Mouse (Mus musculus): ENCODE measurements around the gene Pfdn4. TPM values are rescaled to one million over a fixed set of nuclear protein-coding genes. Genes with fewer than 3 reads are reported as not detected.

Gene Pfdn4
- total and polyA plus RNA-seq, 3 experiments, result 60.5 to 70.9 TPM; not detected in 1

- no peaks in the 10 kb centered on the region for H3K27me3 ChIP-seq (ENCODE audit: control insufficient read depth in 1 of 2, insufficient read depth in 2 of 2, low read length in 2 of 2)
These were observed 36.4 kb upstream of the Pfdn4 start for GRCm38 (mm10) chr2:170459805-170460204.

DNA sequence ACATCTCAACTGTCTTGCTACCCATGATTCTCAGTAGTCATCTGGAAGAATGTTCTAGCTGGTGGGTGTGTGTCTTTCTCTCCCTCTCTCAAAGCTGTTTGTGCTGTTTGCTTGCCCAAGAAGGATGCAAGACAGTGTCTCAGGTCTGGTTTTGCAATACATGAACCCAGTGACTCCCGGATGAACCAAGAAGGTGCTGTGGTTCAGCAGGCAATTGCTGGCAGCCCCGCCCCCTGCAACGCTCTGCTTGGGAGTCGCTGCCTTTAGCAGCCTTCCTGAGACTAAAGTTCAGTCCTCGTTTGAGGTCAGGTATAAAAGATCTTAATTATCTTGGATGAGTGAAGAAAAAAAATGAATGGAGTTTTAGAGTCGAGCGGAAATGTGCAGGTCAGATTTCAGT is 34.6 kb upstream of the Pfdn4 start:
- no peak for DNase-seq (ENCODE audit: low read depth, low spot score)
- H3K36me3 ChIP-seq (ENCODE audit: control insufficient read depth in 1 of 2, insufficient read depth in 2 of 2, low read length in 2 of 2), result no peaks in the 10 kb centered on the region
- TF ChIP-seq UBTF (IDR thresholded peaks at IDR 0.05; ENCODE audit: borderline replicate concordance, insufficient read depth, low read depth, low read length), result no peak
- no peak for TF ChIP-seq SIN3A (IDR thresholded peaks at IDR 0.05; ENCODE audit: low read length)
- no peak for TF ChIP-seq POLR2A (IDR thresholded peaks at IDR 0.05; ENCODE audit: control insufficient read depth in 1 of 2, insufficient read depth in 1 of 2, low read depth in 1 of 2, low read length in 2 of 2, poor library complexity in 1 of 2)
- TF ChIP-seq MAFK (IDR thresholded peaks at IDR 0.05; ENCODE audit: borderline replicate concordance, low read depth, low read length), result no peak
- no peak for TF ChIP-seq MYC (IDR thresholded peaks at IDR 0.05; ENCODE audit: low read depth, low read length)
- TF ChIP-seq POLR2AphosphoS5 (IDR thresholded peaks at IDR 0.05; ENCODE audit: borderline replicate concordance, low read depth, low read length), result no peak
- TF ChIP-seq JUND (IDR thresholded peaks at IDR 0.05; ENCODE audit: low read depth, low read length), result no peak
- no peak for TF ChIP-seq KAT2A (conservative IDR thresholded peaks at IDR 0.05; ENCODE audit: low read depth, low read length)
- TF ChIP-seq ZC3H11A (IDR thresholded peaks at IDR 0.05; ENCODE audit: low read depth, low read length), result no peak
- TF ChIP-seq CHD2 (IDR thresholded peaks at IDR 0.05; ENCODE audit: low read length), result no peak
- no peak for TF ChIP-seq BHLHE40 (IDR thresholded peaks at IDR 0.05; ENCODE audit: borderline replicate concordance, low read depth, low read length)
- no peak for TF ChIP-seq ZNF384 (IDR thresholded peaks at IDR 0.05; ENCODE audit: low read depth, low read length)
- no peak for TF ChIP-seq ELF1 (IDR thresholded peaks at IDR 0.05; ENCODE audit: low read depth, low read length)
- no peak for TF ChIP-seq TBP (IDR thresholded peaks at IDR 0.05; ENCODE audit: low read depth, low read length)
- H3K4me3 ChIP-seq (ENCODE audit: control insufficient read depth in 1 of 2, insufficient read depth in 1 of 2, low read depth in 2 of 2, low read length in 2 of 2), result no peak overlapping the region
- H3K27ac ChIP-seq (ENCODE audit: control insufficient read depth, low read depth, low read length), result no peak overlapping the region
- H3K9ac ChIP-seq (ENCODE audit: control insufficient read depth, low read depth, low read length, poor library complexity, severe bottlenecking), result no peak overlapping the region
- no peaks in the 10 kb centered on the region for H3K27me3 ChIP-seq (ENCODE audit: control insufficient read depth in 1 of 2, insufficient read depth in 2 of 2, low read length in 2 of 2)
- no peaks in the 10 kb centered on the region for H3K79me2 ChIP-seq (ENCODE audit: control insufficient read depth, insufficient read depth, low read length, poor library complexity)
- H3K4me1 ChIP-seq (ENCODE audit: control insufficient read depth in 1 of 2, insufficient read depth in 2 of 2, low read length in 2 of 2), result no peaks in the 10 kb centered on the region
- H3K9me3 ChIP-seq (replicated peaks; ENCODE audit: insufficient read depth, low read length), result no peaks in the 10 kb centered on the region

More at GRCm38 (mm10) chr2:170459805-170460204, 36.4 kb upstream of the Pfdn4 start:
- Histone ChIP-seq H3K79me2 (ENCODE audit: control insufficient read depth, insufficient read depth, low read length, poor library complexity) (no peaks in the 10 kb centered on the region), H3K27ac (ENCODE audit: control insufficient read depth, low read depth, low read length) (no peak overlapping the region), H3K9me3 (replicated peaks; ENCODE audit: insufficient read depth, low read length) (no peaks in the 10 kb centered on the region), H3K4me1 (ENCODE audit: control insufficient read depth in 1 of 2, insufficient read depth in 2 of 2, low read length in 2 of 2) (no peaks in the 10 kb centered on the region), H3K4me3 (ENCODE audit: control insufficient read depth in 1 of 2, insufficient read depth in 1 of 2, low read depth in 2 of 2, low read length in 2 of 2) (no peak overlapping the region), H3K9ac (ENCODE audit: control insufficient read depth, low read depth, low read length, poor library complexity, severe bottlenecking) (no peak overlapping the region), H3K36me3 (ENCODE audit: control insufficient read depth in 1 of 2, insufficient read depth in 2 of 2, low read length in 2 of 2) (no peaks in the 10 kb centered on the region)
- TF ChIP-seq MEF2A (IDR thresholded peaks at IDR 0.05; ENCODE audit: extremely low read depth, insufficient replicate concordance, low read depth, low read length, poor library complexity, severe bottlenecking), result no peak
- no peak for DNase-seq (ENCODE audit: low read depth, low spot score)

DNA sequence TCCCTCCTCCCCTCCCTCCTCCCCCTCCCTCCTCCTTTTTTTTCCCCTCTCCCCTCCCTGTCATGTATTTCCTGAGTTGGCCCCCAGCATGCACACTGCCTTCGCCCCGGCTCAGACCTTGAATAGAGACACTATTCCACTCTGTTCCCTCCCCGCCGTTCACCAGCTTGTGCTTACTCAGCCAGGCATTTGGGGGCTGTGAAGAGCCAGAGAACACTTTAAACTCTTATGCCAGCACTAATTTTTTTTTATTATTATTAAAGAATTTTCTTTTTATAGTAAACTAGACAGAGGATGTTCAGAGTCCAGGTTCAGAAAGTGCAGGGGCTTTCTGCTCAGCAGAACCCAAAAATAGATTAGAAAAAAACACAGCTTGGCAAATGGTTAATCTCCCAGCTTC is 31.4 kb upstream of the Pfdn4 start:
- Histone ChIP-seq H3K4me1 (ENCODE audit: control insufficient read depth in 1 of 2, insufficient read depth in 2 of 2, low read length in 2 of 2) (no peaks in the 10 kb centered on the region), H3K36me3 (ENCODE audit: control insufficient read depth in 1 of 2, insufficient read depth in 2 of 2, low read length in 2 of 2) (no peaks in the 10 kb centered on the region), H3K9ac (ENCODE audit: control insufficient read depth, low read depth, low read length, poor library complexity, severe bottlenecking) (no peak overlapping the region), H3K27me3 (ENCODE audit: control insufficient read depth in 1 of 2, insufficient read depth in 2 of 2, low read length in 2 of 2) (no peaks in the 10 kb centered on the region), H3K9me3 (replicated peaks; ENCODE audit: insufficient read depth, low read length) (no peaks in the 10 kb centered on the region), H3K79me2 (ENCODE audit: control insufficient read depth, insufficient read depth, low read length, poor library complexity) (no peaks in the 10 kb centered on the region), H3K4me3 (ENCODE audit: control insufficient read depth in 1 of 2, insufficient read depth in 1 of 2, low read depth in 2 of 2, low read length in 2 of 2) (no peak overlapping the region), H3K27ac (ENCODE audit: control insufficient read depth, low read depth, low read length) (no peak overlapping the region)
- no peak for DNase-seq (ENCODE audit: low read depth, low spot score)
- no peak for TF ChIP-seq KAT2A (conservative IDR thresholded peaks at IDR 0.05; ENCODE audit: low read depth, low read length)
- TF ChIP-seq USF2 (IDR thresholded peaks at IDR 0.05; ENCODE audit: borderline replicate concordance in 1 of 2, insufficient read depth in 1 of 2, low read depth in 1 of 2, low read length in 2 of 2), result no peak
- TF ChIP-seq MYC (IDR thresholded peaks at IDR 0.05; ENCODE audit: low read depth, low read length), result no peak
- no peak for TF ChIP-seq TBP (IDR thresholded peaks at IDR 0.05; ENCODE audit: low read depth, low read length)
- TF ChIP-seq MEF2A (IDR thresholded peaks at IDR 0.05; ENCODE audit: extremely low read depth, insufficient replicate concordance, low read depth, low read length, poor library complexity, severe bottlenecking), result no peak
- no peak for TF ChIP-seq ZC3H11A (IDR thresholded peaks at IDR 0.05; ENCODE audit: low read depth, low read length)

Data from MEL (cell line).